In genomic region chr11:78146168-78146567, GRCm38 (mm10) we compare ENCODE assay signal across 15 mouse cellular contexts. TPM values are rescaled to one million over a fixed set of nuclear protein-coding genes. Genes with fewer than 3 reads are reported as not detected.
DNase-seq lines count a peak whose midpoint lies in the region; ATAC-seq and TF ChIP-seq lines count a peak whose summit lies in the region.
"Had no signal": no experiment of that assay in that cellular context is flagged by ENCODE, and none has a peak within 500 bp of the region (broad histone marks: within the 10 kb centered on the region; RNA-seq: fewer than 3 reads in every experiment).

No protein-coding gene starts in this region.

- no peak overlapping the region for H3K4me3 ChIP-seq in kidney, postnatal 0 days (replicated peaks; ENCODE audit: low read depth, low read length)
- no peak overlapping the region for H3K4me3 ChIP-seq in neural tube, embryonic 13.5 days
- H3K4me3 ChIP-seq in neural tube, embryonic 15.5 days (replicated peaks) = no peak overlapping the region
- no peak overlapping the region for H3K4me3 ChIP-seq in cortical plate, adult 2 months (ENCODE audit: insufficient read depth, low read length)
- H3K4me3 ChIP-seq in stomach, postnatal 0 days (ENCODE audit: low read depth, low read length) = no peak overlapping the region
- H3K4me3 ChIP-seq in midbrain, embryonic 13.5 days (replicated peaks) = no peak overlapping the region
- H3K4me3 ChIP-seq: forebrain, embryonic 13.5 days; hindbrain, embryonic 15.5 days had no signal

- WGBS in kidney, postnatal 0 days = 85% methylated on average over 5 of the region's 5 CpGs
- WGBS in neural tube, embryonic 13.5 days = 96% methylated on average over 5 of the region's 5 CpGs
- 82% methylated on average over 5 of the region's 5 CpGs for WGBS in neural tube, embryonic 15.5 days
- WGBS in stomach, postnatal 0 days = 67% methylated on average over 5 of the region's 5 CpGs
- 90% methylated on average over 5 of the region's 5 CpGs for WGBS in midbrain, embryonic 13.5 days

- ATAC-seq in kidney, postnatal 0 days (replicated peaks; ENCODE audit: low FRiP score, low read depth) = 0 out of 2 replicates have a peak, but pooled peaks have one; percentile 5
- ATAC-seq in neural tube, embryonic 13.5 days (ENCODE audit: low read depth) = 0 out of 2 replicates have a peak, but pooled peaks have one; percentile 17
- ATAC-seq in neural tube, embryonic 15.5 days (ENCODE audit: low FRiP score) = no peak
- ATAC-seq in stomach, postnatal 0 days (ENCODE audit: low FRiP score, low TSS enrichment) = no peak
- ATAC-seq in midbrain, embryonic 13.5 days = no peak
- ATAC-seq: forebrain, embryonic 13.5 days had no signal

- no peak for TF ChIP-seq POLR2A in cortical plate, adult 2 months (IDR thresholded peaks at IDR 0.05; ENCODE audit: extremely low read depth, insufficient read depth, low read length)

- peak overlapping the region; percentile 56 for H3K27ac ChIP-seq in kidney, postnatal 0 days
- H3K27ac ChIP-seq in neural tube, embryonic 13.5 days (replicated peaks) = no peak overlapping the region
- no peak overlapping the region for H3K27ac ChIP-seq in neural tube, embryonic 15.5 days (replicated peaks)
- H3K27ac ChIP-seq in cortical plate, adult 2 months (ENCODE audit: insufficient read depth, low read length) = no peak overlapping the region
- peak overlapping the region; percentile 69 for H3K27ac ChIP-seq in stomach, postnatal 0 days (replicated peaks)
- no peak overlapping the region for H3K27ac ChIP-seq in midbrain, embryonic 13.5 days
- H3K27ac ChIP-seq: forebrain, embryonic 13.5 days; hindbrain, embryonic 15.5 days had no signal

- no peak for DNase-seq in kidney, postnatal 0 days (ENCODE audit: low spot score)
- DNase-seq in kidney, adult 18-20 months = no peak
- DNase-seq in stomach, postnatal 0 days (ENCODE audit: low spot score) = no peak
- DNase-seq: adrenal gland, postnatal 36 days; cerebellum, adult 11-12 months; gastrocnemius, postnatal 25 days; kidney, postnatal 10 days; layer of hippocampus, postnatal 36 days; right cerebral cortex, postnatal 25 days had no signal

- H3K4me1 ChIP-seq in kidney, postnatal 0 days (replicated peaks; ENCODE audit: insufficient read depth, low read length) = no peaks in the 10 kb centered on the region
- 0 out of 2 replicates have a peak, but pooled peaks cover 3% of the 10 kb centered on the region for H3K4me1 ChIP-seq in neural tube, embryonic 13.5 days (replicated peaks)
- peaks cover 4% of the 10 kb centered on the region; the same call in 1 of the 2 replicates for H3K4me1 ChIP-seq in neural tube, embryonic 15.5 days
- H3K4me1 ChIP-seq in cortical plate, adult 2 months (ENCODE audit: control insufficient read depth, insufficient read depth, low read length) = no peaks in the 10 kb centered on the region
- H3K4me1 ChIP-seq in stomach, postnatal 0 days (replicated peaks; ENCODE audit: control insufficient read depth, insufficient read depth) = no peaks in the 10 kb centered on the region
- no peaks in the 10 kb centered on the region for H3K4me1 ChIP-seq in midbrain, embryonic 13.5 days (replicated peaks)
- H3K4me1 ChIP-seq: forebrain, embryonic 13.5 days; hindbrain, embryonic 15.5 days had no signal

- peaks cover 17% of the 10 kb centered on the region for H3K36me3 ChIP-seq in kidney, postnatal 0 days (ENCODE audit: insufficient read depth, low read length)
- H3K36me3 ChIP-seq in neural tube, embryonic 13.5 days = peaks cover 77% of the 10 kb centered on the region
- H3K36me3 ChIP-seq in neural tube, embryonic 15.5 days = peaks cover 65% of the 10 kb centered on the region
- peaks cover 8% of the 10 kb centered on the region; the same call in 1 of the 2 replicates for H3K36me3 ChIP-seq in stomach, postnatal 0 days (ENCODE audit: control insufficient read depth, insufficient read depth, low read length)
- H3K36me3 ChIP-seq in midbrain, embryonic 13.5 days = peaks cover 80% of the 10 kb centered on the region

- no peaks in the 10 kb centered on the region for H3K9me3 ChIP-seq in kidney, postnatal 0 days (replicated peaks; ENCODE audit: low read length)
- no peaks in the 10 kb centered on the region for H3K9me3 ChIP-seq in neural tube, embryonic 13.5 days
- no peaks in the 10 kb centered on the region for H3K9me3 ChIP-seq in neural tube, embryonic 15.5 days (replicated peaks)
- H3K9me3 ChIP-seq in stomach, postnatal 0 days (ENCODE audit: control insufficient read depth, low read length) = no peaks in the 10 kb centered on the region
- H3K9me3 ChIP-seq in midbrain, embryonic 13.5 days = 0 out of 2 replicates have a peak, but pooled peaks cover 3% of the 10 kb centered on the region
- H3K9me3 ChIP-seq: forebrain, embryonic 13.5 days; hindbrain, embryonic 15.5 days had no signal

- peak; percentile 49; the same call in 1 of the 2 replicates for TF ChIP-seq CTCF in kidney, postnatal 0 days (IDR thresholded peaks at IDR 0.05; ENCODE audit: low read depth)
- 0 out of 2 replicates have a peak, but pooled peaks have one; percentile 15 for TF ChIP-seq CTCF in cortical plate, adult 2 months (IDR thresholded peaks at IDR 0.05; ENCODE audit: extremely low read depth, insufficient read depth, low read length)
- TF ChIP-seq CTCF in stomach, postnatal 0 days (IDR thresholded peaks at IDR 0.05; ENCODE audit: low read depth) = peak; percentile 59

- no peaks in the 10 kb centered on the region for H3K27me3 ChIP-seq in kidney, postnatal 0 days (ENCODE audit: insufficient read depth, low read length)
- no peaks in the 10 kb centered on the region for H3K27me3 ChIP-seq in neural tube, embryonic 13.5 days
- no peaks in the 10 kb centered on the region for H3K27me3 ChIP-seq in neural tube, embryonic 15.5 days (replicated peaks)
- no peaks in the 10 kb centered on the region for H3K27me3 ChIP-seq in stomach, postnatal 0 days (ENCODE audit: control insufficient read depth, insufficient read depth, low read length)
- no peaks in the 10 kb centered on the region for H3K27me3 ChIP-seq in midbrain, embryonic 13.5 days
- H3K27me3 ChIP-seq: forebrain, embryonic 13.5 days; hindbrain, embryonic 15.5 days had no signal

- no peak overlapping the region for H3K9ac ChIP-seq in kidney, postnatal 0 days (ENCODE audit: low read depth, low read length)
- no peak overlapping the region for H3K9ac ChIP-seq in neural tube, embryonic 13.5 days
- no peak overlapping the region for H3K9ac ChIP-seq in neural tube, embryonic 15.5 days (replicated peaks)
- no peak overlapping the region for H3K9ac ChIP-seq in stomach, postnatal 0 days (ENCODE audit: low read length)
- no peak overlapping the region for H3K9ac ChIP-seq in midbrain, embryonic 13.5 days (replicated peaks)
- H3K9ac ChIP-seq: forebrain, embryonic 13.5 days; hindbrain, embryonic 15.5 days had no signal

- no peak for TF ChIP-seq EP300 in stomach, postnatal 0 days (optimal IDR thresholded peaks at IDR 0.05)

- H3K4me2 ChIP-seq in kidney, postnatal 0 days (ENCODE audit: low read length) = no peak overlapping the region
- no peak overlapping the region for H3K4me2 ChIP-seq in neural tube, embryonic 13.5 days
- H3K4me2 ChIP-seq in neural tube, embryonic 15.5 days = no peak overlapping the region
- no peak overlapping the region for H3K4me2 ChIP-seq in stomach, postnatal 0 days (replicated peaks; ENCODE audit: low read depth)
- H3K4me2 ChIP-seq in midbrain, embryonic 13.5 days (replicated peaks) = no peak overlapping the region
- H3K4me2 ChIP-seq: forebrain, embryonic 13.5 days; hindbrain, embryonic 15.5 days had no signal

RNA-seq across cellular contexts. Expression of gene Traf4, which starts 19.2 kb away (rescaled TPM):
- 79.2 and 79.6 TPM in 2 replicates for polyA plus RNA-seq in kidney, postnatal 0 days (2015; fragmentation: Nextera tagmentation; extraction: Ambion mirVana)
- polyA plus RNA-seq in neural tube, embryonic 13.5 days (2015; fragmentation: Nextera tagmentation; extraction: Ambion mirVana) = 128 and 131 TPM in 2 replicates
- 82.1 and 85.4 TPM in 2 replicates for polyA plus RNA-seq in neural tube, embryonic 15.5 days (2015; fragmentation: Nextera tagmentation; extraction: Ambion mirVana)
- polyA plus RNA-seq in cortical plate, adult 2 months (2012; rRNA removed) = 17.1 and 19.6 TPM in 2 replicates
- 22.4 and 26.9 TPM in 2 replicates for polyA plus RNA-seq in stomach, postnatal 0 days (2015; fragmentation: Nextera tagmentation; extraction: Ambion mirVana)
- polyA plus RNA-seq in midbrain, embryonic 13.5 days (2015; fragmentation: Nextera tagmentation; extraction: Ambion mirVana) = 120 and 139 TPM in 2 replicates

RNA-seq across cellular contexts. Expression of gene Nek8, which starts 30.3 kb away (rescaled TPM):
- 18.2 and 19.9 TPM in 2 replicates for polyA plus RNA-seq in kidney, postnatal 0 days (2015; fragmentation: Nextera tagmentation; extraction: Ambion mirVana)
- 8.2 and 8.3 TPM in 2 replicates for polyA plus RNA-seq in neural tube, embryonic 13.5 days (2015; fragmentation: Nextera tagmentation; extraction: Ambion mirVana)
- polyA plus RNA-seq in neural tube, embryonic 15.5 days (2015; fragmentation: Nextera tagmentation; extraction: Ambion mirVana) = 7.0 and 9.7 TPM in 2 replicates
- 5.4 and 6.2 TPM in 2 replicates for polyA plus RNA-seq in cortical plate, adult 2 months (2012; rRNA removed)
- polyA plus RNA-seq in stomach, postnatal 0 days (2015; fragmentation: Nextera tagmentation; extraction: Ambion mirVana) = 6.4 and 7.4 TPM in 2 replicates
- 4.7 and 5.2 TPM in 2 replicates for polyA plus RNA-seq in midbrain, embryonic 13.5 days (2015; fragmentation: Nextera tagmentation; extraction: Ambion mirVana)

RNA-seq across cellular contexts. Expression of gene Tlcd1, which starts 30.3 kb away (rescaled TPM):
- 43.4 and 46.6 TPM in 2 replicates for polyA plus RNA-seq in kidney, postnatal 0 days (2015; fragmentation: Nextera tagmentation; extraction: Ambion mirVana)
- 10.2 and 11.1 TPM in 2 replicates for polyA plus RNA-seq in neural tube, embryonic 13.5 days (2015; fragmentation: Nextera tagmentation; extraction: Ambion mirVana)
- 19.3 and 20.0 TPM in 2 replicates for polyA plus RNA-seq in neural tube, embryonic 15.5 days (2015; fragmentation: Nextera tagmentation; extraction: Ambion mirVana)
- 83.0 and 84.4 TPM in 2 replicates for polyA plus RNA-seq in cortical plate, adult 2 months (2012; rRNA removed)
- 41.3 and 45.6 TPM in 2 replicates for polyA plus RNA-seq in stomach, postnatal 0 days (2015; fragmentation: Nextera tagmentation; extraction: Ambion mirVana)
- 5.0 and 5.9 TPM in 2 replicates for polyA plus RNA-seq in midbrain, embryonic 13.5 days (2015; fragmentation: Nextera tagmentation; extraction: Ambion mirVana)

RNA-seq across cellular contexts. Expression of gene Rpl23a, which starts 37.2 kb away (rescaled TPM):
- 1,409 and 1,636 TPM in 2 replicates for polyA plus RNA-seq in kidney, postnatal 0 days (2015; fragmentation: Nextera tagmentation; extraction: Ambion mirVana)
- 930 and 991 TPM in 2 replicates for polyA plus RNA-seq in neural tube, embryonic 13.5 days (2015; fragmentation: Nextera tagmentation; extraction: Ambion mirVana)
- polyA plus RNA-seq in neural tube, embryonic 15.5 days (2015; fragmentation: Nextera tagmentation; extraction: Ambion mirVana) = 774 and 869 TPM in 2 replicates
- polyA plus RNA-seq in cortical plate, adult 2 months (2012; rRNA removed) = 1,200 and 1,274 TPM in 2 replicates
- polyA plus RNA-seq in stomach, postnatal 0 days (2015; fragmentation: Nextera tagmentation; extraction: Ambion mirVana) = 1,145 and 1,168 TPM in 2 replicates
- 934 and 937 TPM in 2 replicates for polyA plus RNA-seq in midbrain, embryonic 13.5 days (2015; fragmentation: Nextera tagmentation; extraction: Ambion mirVana)

RNA-seq across cellular contexts. Expression of gene Rab34, which starts 42.1 kb away (rescaled TPM):
- 129 and 131 TPM in 2 replicates for polyA plus RNA-seq in kidney, postnatal 0 days (2015; fragmentation: Nextera tagmentation; extraction: Ambion mirVana)
- polyA plus RNA-seq in neural tube, embryonic 13.5 days (2015; fragmentation: Nextera tagmentation; extraction: Ambion mirVana) = 58.8 and 60.3 TPM in 2 replicates
- 66.1 and 71.0 TPM in 2 replicates for polyA plus RNA-seq in neural tube, embryonic 15.5 days (2015; fragmentation: Nextera tagmentation; extraction: Ambion mirVana)
- polyA plus RNA-seq in cortical plate, adult 2 months (2012; rRNA removed) = 46.6 and 56.0 TPM in 2 replicates
- 59.0 and 61.4 TPM in 2 replicates for polyA plus RNA-seq in stomach, postnatal 0 days (2015; fragmentation: Nextera tagmentation; extraction: Ambion mirVana)
- polyA plus RNA-seq in midbrain, embryonic 13.5 days (2015; fragmentation: Nextera tagmentation; extraction: Ambion mirVana) = 42.0 and 43.4 TPM in 2 replicates

Comparison
In these comparisons a context has a peak if more than half of its experiments do, and no peak if none do; other contexts are left out.
1. ATAC-seq: peak in kidney, postnatal 0 days (single experiment) and neural tube, embryonic 13.5 days (single experiment); none in neural tube, embryonic 15.5 days (single experiment), stomach, postnatal 0 days (single experiment) and midbrain, embryonic 13.5 days (single experiment).
2. H3K27ac ChIP-seq: peak in kidney, postnatal 0 days (single experiment) and stomach, postnatal 0 days (single experiment); none in neural tube, embryonic 13.5 days (single experiment), neural tube, embryonic 15.5 days (single experiment), cortical plate, adult 2 months (single experiment) and midbrain, embryonic 13.5 days (single experiment).
3. Peak in every context shown above with its lines, with median percentiles within 50 percentile points of each other: CTCF ChIP-seq.